Mouse (Mus musculus) heart, adult 2 months (tissue): Measurements from ENCODE around the gene Olfr1337. TPM values are rescaled to one million over a fixed set of nuclear protein-coding genes. Genes with fewer than 3 reads are reported as not detected.
"Not testable (repeated sequence)": the region's sequence is repeated elsewhere in the genome, so short reads cannot be mapped to it uniquely, and the experiment has no call there.

Source experiments
- DNase-seq, 2 experiments: peaks; one replicate each; pipeline ENCODE4 v3.0.0; 2021
- H3K27ac ChIP-seq: fragments of 200-600 bp; 2 replicates; pipeline ENCODE4 v1.8.1; 2022
- H3K27me3 ChIP-seq: fragments of 200-500 bp; 2 replicates; pipeline ENCODE4 v1.6.1; 2012; ENCODE audit warnings: mild to moderate bottlenecking, low read length, inconsistent platforms, mixed read lengths; ENCODE audit not compliant: control insufficient read depth, insufficient read depth
- H3K36me3 ChIP-seq: fragments of 200-500 bp; 2 replicates; pipeline ENCODE4 v1.6.1; 2012; ENCODE audit warnings: low read length, inconsistent platforms; ENCODE audit not compliant: control insufficient read depth, insufficient read depth
- H3K4me1 ChIP-seq: fragments of 200-500 bp; 2 replicates; pipeline ENCODE4 v1.6.1; 2011; ENCODE audit warnings: low read length; ENCODE audit not compliant: control insufficient read depth, insufficient read depth
- H3K4me3 ChIP-seq: fragments of 200-600 bp; 2 replicates; pipeline ENCODE4 v1.8.1; 2022
- H3K79me2 ChIP-seq: fragments of 200-500 bp; replicated peaks from 2 replicates; pipeline ENCODE4 v1.6.1; 2012; ENCODE audit warnings: mild to moderate bottlenecking, inconsistent platforms, low read length, moderate library complexity, mixed read lengths; ENCODE audit not compliant: control insufficient read depth, insufficient read depth
- H3K9ac ChIP-seq: fragments of 200-500 bp; 2 replicates; pipeline ENCODE4 v1.6.1; 2012; ENCODE audit warnings: low read depth, mild to moderate bottlenecking, control low read depth, inconsistent platforms, low read length, mixed read lengths
- CTCF ChIP-seq: fragments of 200-600 bp; IDR thresholded peaks from 2 replicates; pipeline ENCODE4 v1.8.1; 2022; ENCODE audit warnings: antibody characterized with exemption, mild to moderate bottlenecking, moderate library complexity
- EP300 ChIP-seq: fragments of 200-500 bp; IDR thresholded peaks from 2 replicates; pipeline ENCODE4 v1.6.1; 2011; ENCODE audit warnings: low read depth, low read length, control low read depth; ENCODE audit not compliant: insufficient read depth
- POLR2A ChIP-seq: fragments of 200-500 bp; IDR thresholded peaks from 2 replicates; pipeline ENCODE4 v1.6.1; 2011; ENCODE audit warnings: mild to moderate bottlenecking, low read depth, low read length, control low read depth; ENCODE audit not compliant: insufficient read depth
- WGBS: fragments of 180-500 bp; shearing (Covaris S2); methylation state at CpG from one replicate; pipeline ENCODE4 v1.1.7; 2018; 5-methylcytosine and 5-hydroxymethylcytosine counted together
- intact Hi-C: fragments of 180-260 bp; cut with DNase I; formaldehyde crosslinking; loops from one replicate; pipeline ENCODE4 v1.15.1; 2025
- long read RNA-seq: library from polyadenylated mRNA; stranded (forward); transcript quantifications from one replicate; pipeline ENCODE4 v2.0.0, GENCODE M21; 2021
- polyA plus RNA-seq: library from polyadenylated mRNA; depleted of rRNA; stranded (reverse); fragments of >200 nt; gene quantifications from 2 replicates; pipeline ENCODE4 v1.2.3, GENCODE M21; 2012; rRNA removed
- total RNA-seq, 2 experiments: library from RNA; stranded (reverse); gene quantifications; 2 replicates each; pipeline ENCODE4 v1.2.3; 2021

Olfr1337 gene
- total RNA-seq (not detected), polyA plus RNA-seq (not detected in 2 replicates)
- long read RNA-seq: 0 reads

GRCm38 (mm10) chr4:118782486-118782885, at the start of gene Olfr1337:
Gene Olfr1337, minus strand, starts transcription at chr4:118782586.
- no peak for TF ChIP-seq EP300
- TF ChIP-seq CTCF: no peak
- TF ChIP-seq POLR2A: no peak

GRCm38 (mm10) chr4:118818921-118819320, 36.5 kb upstream of the Olfr1337 start:
- no peak for DNase-seq
- Histone ChIP-seq H3K27ac (no peak overlapping the region), H3K79me2 (no peaks in the 10 kb centered on the region), H3K27me3 (no peaks in the 10 kb centered on the region), H3K4me3 (no peak overlapping the region), H3K9ac (no peak overlapping the region), H3K36me3 (no peaks in the 10 kb centered on the region), H3K4me1 (no peaks in the 10 kb centered on the region)
- intact Hi-C loops: no loop called here
- no peak for TF ChIP-seq CTCF
- no peak for TF ChIP-seq EP300
- no peak for TF ChIP-seq POLR2A
- 65% methylated on average over 1 of the region's 1 CpGs for WGBS

More at GRCm38 (mm10) chr4:118782486-118782885, at the start of gene Olfr1337:
- no peak within 1 kb of the TSS for H3K4me3 ChIP-seq
- H3K4me1 ChIP-seq: no peaks in the 10 kb centered on the region; the same call in 1 of the 2 replicates
- 72% methylated on average over 2 of the region's 2 CpGs for WGBS
- no peaks in the 10 kb centered on the region for H3K36me3 ChIP-seq
- intact Hi-C loops: no loop called here
- no peak within 1 kb of the TSS for H3K27ac ChIP-seq
- H3K9ac ChIP-seq: no peak within 1 kb of the TSS
- no peak for DNase-seq
- H3K27me3 ChIP-seq: no peaks in the 10 kb centered on the region
- H3K79me2 ChIP-seq: no peaks in the 10 kb centered on the region

- Histone ChIP-seq H3K36me3 (no peaks in the 10 kb centered on the region), H3K4me1 (no peaks in the 10 kb centered on the region), H3K27ac (no peak within 1 kb of the TSS), H3K9ac (no peak within 1 kb of the TSS), H3K27me3 (no peaks in the 10 kb centered on the region), H3K79me2 (no peaks in the 10 kb centered on the region), H3K4me3 (no peak within 1 kb of the TSS)
- DNase-seq: no peak
- TF ChIP-seq CTCF (no peak), EP300 (no peak), POLR2A (no peak)
- WGBS: 88% methylated on average over 4 of the region's 4 CpGs
- intact Hi-C loops: no loop called here
Observed at GRCm38 (mm10) chr4:118809844-118810243, 27.5 kb upstream of the Olfr1337 start, which contains the start of gene Olfr1335. Gene Olfr1335, minus strand, starts transcription at chr4:118809944.

GRCm38 (mm10) chr4:118792796-118793195, 10.4 kb upstream of the Olfr1337 start:
- H3K36me3 ChIP-seq, H3K4me3 ChIP-seq, H3K27me3 ChIP-seq, H3K4me1 ChIP-seq, H3K79me2 ChIP-seq, H3K27ac ChIP-seq, H3K9ac ChIP-seq: not testable (repeated sequence)
- intact Hi-C loops: loop anchor here (5.0 kb wide), 1 partner anchor 70 kb away; the partner anchor contains the start of gene Olfr1331
- peak in 1 of 2 experiments; percentile 13 for DNase-seq

- Histone ChIP-seq H3K79me2 (no peaks in the 10 kb centered on the region), H3K4me3 (no peak within 1 kb of the TSS), H3K36me3 (no peaks in the 10 kb centered on the region), H3K4me1 (no peaks in the 10 kb centered on the region), H3K9ac (no peak within 1 kb of the TSS), H3K27ac (no peak within 1 kb of the TSS), H3K27me3 (no peaks in the 10 kb centered on the region)
- 72% methylated on average over 1 of the region's 1 CpGs for WGBS
- DNase-seq: no peak
- intact Hi-C loops: no loop called here
- TF ChIP-seq CTCF (no peak), POLR2A (no peak), EP300 (no peak)
Observed at GRCm38 (mm10) chr4:118758637-118759036, 23.7 kb downstream of the Olfr1337 start, which contains the start of gene Olfr1338. Gene Olfr1338, minus strand, starts transcription at chr4:118758737.

GRCm38 (mm10) chr4:118741881-118742280, 40.5 kb downstream of the Olfr1337 start:
- no peak for DNase-seq
- Histone ChIP-seq H3K4me3 (no peak overlapping the region), H3K9ac (no peak overlapping the region), H3K36me3 (no peaks in the 10 kb centered on the region), H3K27ac (no peak overlapping the region), H3K27me3 (peaks cover 2% of the 10 kb centered on the region; the same call in 1 of the 2 replicates), H3K4me1 (no peaks in the 10 kb centered on the region), H3K79me2 (no peaks in the 10 kb centered on the region)
- TF ChIP-seq EP300 (no peak), POLR2A (no peak), CTCF (no peak)
- intact Hi-C loops: no loop called here
- 15% methylated on average over 16 of the region's 16 CpGs for WGBS
